Mouse (Mus musculus) myocyte (in vitro differentiated cells): ENCODE measurements at regions not wholly inside any gene's neighbourhood (a gene's known extent, or its start where the extent isn't known, plus 50 kb on each side); places are given as distances from the start of the nearest gene placed in this dataset.
"Not testable (repeated sequence)": the region's sequence is repeated elsewhere in the genome, so short reads cannot be mapped to it uniquely, and the experiment has no call there.

Experiments used
- CEBPB ChIP-seq: IDR thresholded peaks from 2 replicates; pipeline ENCODE4 v1.6.1; 2011; ENCODE audit warnings: mild to moderate bottlenecking, moderate library complexity; ENCODE audit not compliant: poor library complexity, insufficient read depth, severe bottlenecking
- POLR2A ChIP-seq: IDR thresholded peaks from one replicate; pipeline ENCODE4 v1.6.1; 2011; ENCODE audit warnings: low read depth, mild to moderate bottlenecking, control low read depth, moderate library complexity; ENCODE audit not compliant: insufficient read length

- not testable (repeated sequence) for TF ChIP-seq POLR2A, CEBPB
Observed at GRCm38 (mm10) chr11:121925043-121925442, 95.0 kb downstream of the Ptchd3 start.
